Mouse (Mus musculus) left cerebral cortex, postnatal 10 days (tissue): ENCODE results near the gene Nckap1. TPM values are rescaled to one million over a fixed set of nuclear protein-coding genes. Genes with fewer than 3 reads are reported as not detected.

ENCODE experiments used
- DNase-seq, 2 experiments: peaks; one replicate each; pipeline ENCODE4 v3.0.0; 2021 to 2022; ENCODE audit warnings: low spot score in 2 of 2, mixed read lengths in 1 of 2; ENCODE audit errors: extremely low spot score in 1 of 2
- intact Hi-C: fragments of 180-260 bp; cut with DNase I; formaldehyde crosslinking; loops from one replicate; pipeline ENCODE4 v1.15.1; 2025
- total RNA-seq, 2 experiments: library from RNA; stranded (reverse); gene quantifications; 2 replicates each; pipeline ENCODE4 v1.2.3; 2021

The Nckap1 gene
- 100 to 1,000 TPM; 331 to 338 TPM for total RNA-seq

- DNase-seq = peak; percentile 80 to 95
- intact Hi-C loops = loop anchor here (5.0 kb wide), 1 partner anchor 41 kb away; no protein-coding TSS in a partner anchor
These were observed at the start of gene Nckap1 for GRCm38 (mm10) chr2:80581043-80581711. TSS of gene Nckap1 (minus strand) at chr2:80581380.

- intact Hi-C loops = loop anchor here (5.0 kb wide), 1 partner anchor 42 kb away; the partner anchor contains the start of gene Nckap1
These were observed 43.3 kb upstream of the Nckap1 start for GRCm38 (mm10) chr2:80624523-80624922.

GRCm38 (mm10) chr2:80621921-80622320 lies 40.7 kb upstream of the Nckap1 start:
- DNase-seq = no peak
- intact Hi-C loops = loop anchor here (5.0 kb wide), 1 partner anchor 40 kb away; the partner anchor contains the start of gene Nckap1

More at GRCm38 (mm10) chr2:80624523-80624922, 43.3 kb upstream of the Nckap1 start:
- DNase-seq = no peak

- DNase-seq = no peak
- intact Hi-C loops = no loop called here
These were observed 37.8 kb upstream of the Nckap1 start for GRCm38 (mm10) chr2:80618991-80619390.

GRCm38 (mm10) chr2:80616854-80617737 lies 35.9 kb upstream of the Nckap1 start, which contains the start of the genes Dusp19 and Nup35:
TSS of gene Dusp19 (plus strand) at chr2:80617045.
TSS of gene Nup35 (plus strand) at chr2:80617236.
- peak; percentile 94 to 95 for DNase-seq
- intact Hi-C loops = no loop called here

GRCm38 (mm10) chr2:80612796-80613195 lies 31.6 kb upstream of the Nckap1 start:
- intact Hi-C loops = no loop called here
- DNase-seq = peak; percentile 33 to 40

- intact Hi-C loops = no loop called here
These were observed 31.1 kb upstream of the Nckap1 start for GRCm38 (mm10) chr2:80612286-80612685.

GRCm38 (mm10) chr2:80603771-80604426 lies 22.7 kb upstream of the Nckap1 start:
- intact Hi-C loops = no loop called here
- DNase-seq = peak; percentile 27 to 48

More at GRCm38 (mm10) chr2:80612286-80612685, 31.1 kb upstream of the Nckap1 start:
- DNase-seq = no peak

GRCm38 (mm10) chr2:80602756-80603155 lies 21.6 kb upstream of the Nckap1 start:
- no peak for DNase-seq
- intact Hi-C loops = no loop called here

GRCm38 (mm10) chr2:80600611-80601010 lies 19.4 kb upstream of the Nckap1 start:
- no peak for DNase-seq
- intact Hi-C loops = no loop called here

GRCm38 (mm10) chr2:80599850-80600249 lies 18.7 kb upstream of the Nckap1 start:
- DNase-seq = no peak
- intact Hi-C loops = no loop called here

- no peak for DNase-seq
These were observed 15.8 kb upstream of the Nckap1 start for GRCm38 (mm10) chr2:80596960-80597359.

GRCm38 (mm10) chr2:80594215-80594918 lies 13.2 kb upstream of the Nckap1 start:
- intact Hi-C loops = no loop called here
- peak in 1 of 2 experiments; percentile 59 for DNase-seq

More at GRCm38 (mm10) chr2:80596960-80597359, 15.8 kb upstream of the Nckap1 start:
- intact Hi-C loops = no loop called here

- DNase-seq = no peak
- intact Hi-C loops = loop anchor here (5.0 kb wide), 1 partner anchor 40 kb away; no protein-coding TSS in a partner anchor
These were observed 1.2 kb upstream of the Nckap1 start for GRCm38 (mm10) chr2:80582356-80582755.

GRCm38 (mm10) chr2:80580311-80580961 lies 744 bp downstream of the Nckap1 start:
- intact Hi-C loops = loop anchor here (5.0 kb wide), 1 partner anchor 42 kb away; no protein-coding TSS in a partner anchor
- no peak for DNase-seq

GRCm38 (mm10) chr2:80579253-80579891 lies 1.8 kb downstream of the Nckap1 start:
- intact Hi-C loops = no loop called here
- DNase-seq = no peak

GRCm38 (mm10) chr2:80577286-80577685 lies 3.9 kb downstream of the Nckap1 start:
- intact Hi-C loops = no loop called here

More at GRCm38 (mm10) chr2:80577286-80577685, 3.9 kb downstream of the Nckap1 start:
- DNase-seq = no peak
